Mouse (Mus musculus): ENCODE data around the gene Epm2a.

- no peak for TF ChIP-seq GATA1 (IDR thresholded peaks at IDR 0.05; ENCODE audit: borderline replicate concordance, low read length)
- TF ChIP-seq FLI1 (IDR thresholded peaks at IDR 0.05; ENCODE audit: low read length): no peak
Observed at GRCm38 (mm10) chr10:11354609-11355008, 11.4 kb downstream of the Epm2a start.

Measured in megakaryocyte, embryonic 14.5 days (primary cell).